Mouse (Mus musculus): Measurements from ENCODE around the gene Mettl8. TPM values are rescaled to one million over a fixed set of nuclear protein-coding genes. Genes with fewer than 3 reads are reported as not detected.

Gene Mettl8
- total RNA-seq, 2 experiments from 2014 or later = 14.0 to 16.4 TPM

DNA sequence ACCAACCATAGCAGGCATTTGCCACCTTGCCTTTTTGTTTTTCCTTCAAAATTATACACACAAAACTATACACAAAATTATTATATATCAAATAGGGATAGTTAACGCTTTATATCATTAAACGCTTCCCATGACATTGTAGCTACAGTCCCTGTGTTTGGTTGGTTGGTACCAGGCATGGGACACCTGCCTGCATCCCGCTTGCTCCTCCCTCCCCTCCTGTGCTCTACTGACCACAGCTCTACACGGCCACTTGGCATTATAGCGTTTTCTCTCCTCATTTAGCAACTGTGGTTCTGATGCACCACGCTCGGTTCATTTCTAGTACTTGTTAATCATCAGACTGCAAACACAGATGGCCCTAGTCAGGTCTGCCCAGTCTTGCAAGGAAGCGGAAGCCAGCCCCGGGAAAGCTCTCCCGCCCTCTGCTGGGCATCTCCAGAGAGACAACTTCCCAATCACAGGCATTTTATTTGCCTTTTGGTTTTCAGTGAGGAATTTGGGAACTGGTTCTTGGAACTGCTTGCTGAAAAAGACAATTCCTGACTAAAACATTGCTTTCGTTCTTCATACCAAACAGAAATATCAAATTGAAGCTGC is 15.8 kb downstream of the Mettl8 start:
- DNase-seq (ENCODE audit: low spot score in 2 of 2) = peak; percentile 81 to 84

DNA sequence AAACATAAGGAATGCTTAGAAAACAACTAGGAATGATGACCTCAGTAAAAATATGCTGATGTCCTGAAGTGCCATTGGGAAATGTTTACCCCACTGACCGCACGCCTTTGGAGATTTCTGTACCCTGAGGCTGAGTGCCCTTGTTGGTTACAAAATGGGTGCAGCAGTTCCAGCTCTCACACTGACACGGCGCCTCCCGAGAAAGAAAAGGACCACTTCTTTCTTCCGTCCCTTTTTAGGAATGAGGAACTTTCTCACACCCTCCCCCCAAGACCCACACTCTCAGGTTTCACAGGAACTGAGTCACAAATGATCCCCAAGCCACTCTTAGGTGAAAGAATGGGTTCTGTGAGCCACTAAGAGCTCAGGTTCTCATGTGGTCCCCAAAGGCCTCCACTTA is 17.9 kb downstream of the Mettl8 start:
- DNase-seq (ENCODE audit: low spot score in 2 of 2) = no peak
- intact Hi-C loops (cut with DNase I) = loop anchor here (5.0 kb wide), 2 partner anchors 215 to 330 kb away; no protein-coding TSS in a partner anchor

More for the DNA sequence above, 15.8 kb downstream of the Mettl8 start:
- intact Hi-C loops (cut with DNase I) = loop anchor here (2.0 to 5.0 kb wide), 3 partner anchors 217 to 332 kb away; no protein-coding TSS in a partner anchor

DNA sequence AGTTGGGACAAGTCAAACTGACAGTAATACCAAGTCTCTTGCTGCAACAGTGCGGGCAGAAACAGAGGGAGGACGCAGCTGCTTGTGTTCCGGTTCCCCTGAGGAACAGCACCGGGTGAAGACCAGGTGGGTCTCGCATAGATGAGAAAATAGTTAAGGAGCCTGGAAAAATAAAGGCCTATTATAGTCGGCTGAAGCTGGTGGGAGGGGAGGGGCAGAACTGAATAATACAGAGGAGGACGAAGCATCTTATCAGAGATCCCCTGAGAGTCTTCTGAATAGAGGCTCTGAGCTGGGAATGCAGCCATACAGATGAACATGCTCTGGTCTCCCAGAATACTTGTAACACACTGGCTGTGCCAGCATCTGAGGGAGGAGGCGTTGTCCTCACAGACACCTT is 21.4 kb downstream of the Mettl8 start:
- intact Hi-C loops (cut with DNase I) = no loop called here
- no peak for DNase-seq (ENCODE audit: low spot score in 2 of 2)

DNA sequence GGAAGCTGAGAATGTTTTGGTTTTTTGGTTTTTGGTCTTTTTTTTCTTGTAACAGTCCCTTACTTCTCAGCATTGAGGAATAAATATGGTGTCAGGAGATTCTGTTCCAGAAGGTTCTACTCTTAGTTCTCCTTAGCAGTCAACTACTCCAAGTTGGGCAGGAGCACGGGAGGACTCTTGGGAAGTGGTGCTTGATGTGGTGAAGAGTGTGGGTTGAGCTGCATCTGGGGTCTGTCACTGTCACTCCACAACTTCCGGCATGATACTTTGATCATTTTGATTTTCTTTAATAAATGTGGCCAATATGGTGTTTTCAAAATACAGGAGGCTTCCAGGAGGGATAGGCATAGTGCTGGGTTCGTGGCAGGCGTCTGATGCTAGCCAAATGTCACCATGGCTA is 22.4 kb downstream of the Mettl8 start:
- no peak for DNase-seq (ENCODE audit: low spot score in 2 of 2)
- intact Hi-C loops (cut with DNase I) = no loop called here

DNA sequence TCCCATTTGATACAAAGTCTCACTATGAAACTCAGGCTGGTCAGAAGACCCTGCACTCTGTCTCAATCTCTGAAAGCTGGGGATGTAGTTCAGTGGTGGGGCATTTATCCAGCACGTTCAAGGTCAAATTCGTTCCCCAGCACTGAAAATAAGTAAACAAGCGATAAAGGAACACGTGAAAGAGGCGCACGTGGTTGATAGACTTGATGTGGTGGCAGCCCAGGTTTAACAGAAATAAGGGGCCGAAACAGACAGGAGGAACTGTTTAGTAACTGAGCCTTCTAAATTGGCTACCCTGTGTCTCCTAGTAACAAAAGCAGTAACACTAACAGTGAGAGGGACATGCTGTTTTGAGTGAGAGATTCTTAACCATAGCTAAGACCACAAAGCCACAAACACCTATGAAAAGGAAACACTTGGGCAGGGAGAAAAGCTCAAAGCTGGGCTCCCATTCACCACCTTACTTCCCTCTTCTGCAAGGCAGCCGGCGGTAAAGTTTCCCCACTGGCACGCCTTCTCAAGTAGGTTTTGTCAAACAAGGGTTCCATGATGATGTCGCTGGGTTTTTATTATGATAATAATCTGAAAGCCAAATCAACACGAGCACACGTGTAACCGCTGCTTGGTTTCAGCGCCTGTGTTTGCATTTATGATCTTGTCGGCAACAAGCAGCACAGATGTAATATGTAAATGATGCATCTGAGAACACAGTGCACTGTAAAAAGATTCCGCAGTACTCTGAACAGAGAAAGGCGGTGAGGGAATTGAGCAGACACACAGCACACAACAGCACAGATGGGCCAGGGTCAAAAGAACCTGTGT is 23.2 kb downstream of the Mettl8 start:
- intact Hi-C loops (cut with DNase I) = no loop called here
- no peak for DNase-seq (ENCODE audit: low spot score in 2 of 2)

DNA sequence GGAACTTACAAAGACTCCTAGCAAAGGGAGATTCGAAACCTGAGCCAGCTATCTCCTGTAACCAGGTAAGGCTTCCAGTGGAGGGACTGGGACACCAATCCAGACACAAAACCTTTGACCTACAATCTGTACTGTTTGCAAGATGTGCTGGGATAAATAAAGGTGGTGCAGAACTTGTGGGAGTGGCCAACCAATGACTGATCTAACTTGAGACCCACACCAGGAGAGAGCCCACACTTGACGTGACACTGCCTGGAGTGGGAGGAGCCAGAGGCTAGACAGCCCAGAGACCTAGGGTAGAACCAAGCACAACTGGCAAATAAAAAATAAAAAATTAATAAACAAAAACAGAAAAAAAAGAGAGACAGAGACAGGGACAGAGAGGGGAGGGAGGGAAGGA is 24.7 kb downstream of the Mettl8 start:
- intact Hi-C loops (cut with DNase I) = no loop called here
- DNase-seq (ENCODE audit: low spot score in 2 of 2) = no peak

DNA sequence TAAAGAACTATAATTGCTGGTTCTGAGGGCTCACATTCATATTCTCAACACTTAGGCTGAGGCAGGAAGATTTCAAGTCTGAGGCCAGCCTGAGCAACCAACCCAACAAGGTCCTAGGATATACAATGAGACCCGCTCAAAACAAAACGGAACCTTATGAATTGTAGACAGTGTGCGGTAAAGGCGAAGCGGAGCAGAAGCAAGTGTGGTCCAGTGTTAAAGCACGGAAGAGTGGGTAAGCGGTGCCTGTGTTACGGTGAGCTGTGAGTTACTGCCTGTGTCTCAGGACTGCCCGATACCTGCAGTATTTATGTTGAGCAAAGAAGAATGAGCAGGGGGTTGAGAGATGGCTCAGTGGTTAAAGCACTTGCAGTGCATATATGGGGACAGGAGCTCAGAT is 27.8 kb downstream of the Mettl8 start:
- DNase-seq (ENCODE audit: low spot score in 2 of 2) = no peak
- intact Hi-C loops (cut with DNase I) = no loop called here

- intact Hi-C loops (cut with DNase I) = no loop called here
- no peak for DNase-seq (ENCODE audit: low spot score in 2 of 2)
These were observed 28.6 kb downstream of the Mettl8 start for GRCm38 (mm10) chr2:71026787-71027186.

- intact Hi-C loops (cut with DNase I) = no loop called here
- no peak for DNase-seq (ENCODE audit: low spot score in 2 of 2)
These were observed 29.6 kb downstream of the Mettl8 start for GRCm38 (mm10) chr2:71025576-71026315.

DNA sequence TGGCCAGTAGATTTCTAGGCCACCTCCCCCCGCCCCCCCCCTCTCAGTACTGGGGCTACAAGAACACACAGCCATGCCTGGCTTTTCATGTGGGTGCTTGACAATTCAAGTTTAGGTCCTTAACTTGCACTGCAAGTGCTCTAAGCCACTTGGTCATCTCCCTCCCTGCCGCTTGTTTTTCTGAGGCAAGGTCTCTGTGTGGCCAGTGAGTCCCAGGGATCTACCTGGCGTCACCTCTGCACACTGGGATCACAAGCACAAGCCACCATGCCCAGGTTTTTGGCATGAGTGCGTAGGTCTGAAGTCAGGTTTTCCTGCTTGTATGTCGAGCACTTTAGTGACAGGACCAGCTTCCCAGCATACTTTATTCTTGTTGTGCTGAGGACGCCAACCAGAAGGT is 31.4 kb downstream of the Mettl8 start:
- intact Hi-C loops (cut with DNase I) = no loop called here
- no peak for DNase-seq (ENCODE audit: low spot score in 2 of 2)

GRCm38 (mm10) chr2:71022991-71023390 is 32.4 kb downstream of the Mettl8 start:
- no peak for DNase-seq (ENCODE audit: low spot score in 2 of 2)
- intact Hi-C loops (cut with DNase I) = no loop called here

GRCm38 (mm10) chr2:71020674-71021073 is 34.7 kb downstream of the Mettl8 start:
- intact Hi-C loops (cut with DNase I) = no loop called here
- peak; percentile 38 to 44 for DNase-seq (ENCODE audit: low spot score in 2 of 2)

- DNase-seq (ENCODE audit: low spot score in 2 of 2) = no peak
These were observed 35.5 kb downstream of the Mettl8 start for GRCm38 (mm10) chr2:71019704-71020375.

GRCm38 (mm10) chr2:71019277-71019676 is 36.1 kb downstream of the Mettl8 start:
- DNase-seq (ENCODE audit: low spot score in 2 of 2) = no peak
- intact Hi-C loops (cut with DNase I) = no loop called here

More at GRCm38 (mm10) chr2:71019704-71020375, 35.5 kb downstream of the Mettl8 start:
- intact Hi-C loops (cut with DNase I) = no loop called here

- intact Hi-C loops (cut with DNase I) = no loop called here
- DNase-seq (ENCODE audit: low spot score in 2 of 2) = no peak
These were observed 41.9 kb downstream of the Mettl8 start for GRCm38 (mm10) chr2:71013521-71013920.

- no peak for DNase-seq (ENCODE audit: low spot score in 2 of 2)
- intact Hi-C loops (cut with DNase I) = no loop called here
These were observed 43.6 kb downstream of the Mettl8 start for GRCm38 (mm10) chr2:71011816-71012215.

DNA sequence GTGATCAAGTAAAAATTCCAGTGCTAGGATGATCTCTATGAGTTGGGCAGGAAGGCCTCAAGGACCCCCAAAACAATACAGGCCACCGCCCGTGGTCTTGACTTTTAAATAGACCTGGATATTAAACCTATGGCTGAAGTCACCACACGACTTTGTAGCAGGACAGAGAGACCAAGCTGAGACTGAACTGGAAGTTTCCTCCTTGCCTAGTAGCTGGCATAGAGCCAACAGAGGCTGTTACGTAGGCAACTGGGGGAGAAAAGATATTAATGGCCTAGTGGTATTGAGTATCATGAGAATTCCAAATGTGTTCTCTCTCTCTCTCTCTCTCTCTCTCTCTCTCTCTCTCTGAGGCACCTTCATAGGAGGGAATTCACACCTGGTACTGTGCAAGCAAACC is 51.0 kb downstream of the Mettl8 start:
- intact Hi-C loops (cut with DNase I) = no loop called here
- no peak for DNase-seq (ENCODE audit: low spot score in 2 of 2)

- intact Hi-C loops (cut with DNase I) = no loop called here
- DNase-seq (ENCODE audit: low spot score in 2 of 2) = no peak
These were observed 52.9 kb downstream of the Mettl8 start for GRCm38 (mm10) chr2:71002509-71002908.

DNA sequence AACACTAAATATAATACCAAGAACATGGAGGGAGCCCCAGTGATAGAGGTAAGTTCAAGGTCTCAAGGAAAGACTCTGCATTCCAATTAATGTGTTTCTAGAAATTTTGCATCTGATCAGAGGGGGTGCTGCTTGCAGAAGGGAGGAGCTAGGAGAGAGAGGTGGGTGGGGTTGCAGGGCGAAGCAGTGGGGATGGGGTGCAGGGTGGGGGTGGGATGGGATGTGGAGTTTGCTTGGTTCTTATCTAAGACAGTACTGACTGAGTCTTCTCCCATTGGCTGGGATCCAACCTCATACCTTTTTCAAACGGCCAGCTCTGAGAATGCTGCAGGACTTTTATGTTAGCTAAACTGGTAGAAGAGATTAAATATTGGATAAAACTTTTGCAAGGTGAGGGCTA is 56.6 kb downstream of the Mettl8 start:
- intact Hi-C loops (cut with DNase I) = no loop called here
- no peak for DNase-seq (ENCODE audit: low spot score in 2 of 2)

DNA sequence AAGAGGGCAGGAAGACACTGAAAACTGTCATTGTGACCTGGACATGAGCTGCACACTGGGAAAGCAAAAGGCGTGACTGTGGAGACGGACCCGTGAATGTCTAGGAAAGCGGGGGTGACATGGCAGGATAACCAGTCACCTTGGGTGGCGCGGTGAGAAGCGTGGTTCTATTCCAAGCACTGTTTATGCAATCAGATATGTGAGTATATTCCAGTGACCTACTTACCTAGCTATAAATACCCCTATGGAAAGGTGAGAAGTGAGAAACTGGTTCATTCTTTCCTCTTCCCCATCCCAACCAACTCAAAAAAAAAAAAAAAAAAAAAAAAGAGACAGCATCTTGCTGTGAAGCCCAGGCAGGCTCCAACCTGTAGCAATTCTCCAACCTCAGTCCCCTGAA is 58.9 kb downstream of the Mettl8 start:
- intact Hi-C loops (cut with DNase I) = no loop called here
- no peak for DNase-seq (ENCODE audit: low spot score in 2 of 2)
